Mouse (Mus musculus) ovary, postnatal 36 days (tissue): ENCODE data around the gene Itpkb.
"Not testable (repeated sequence)": the region's sequence is repeated elsewhere in the genome, so short reads cannot be mapped to it uniquely, and the experiment has no call there.

ENCODE experiments used
- DNase-seq: peaks from one replicate; pipeline ENCODE4 v3.0.0; 2022; ENCODE audit warnings: low spot score, mixed read lengths

The Itpkb gene

DNA sequence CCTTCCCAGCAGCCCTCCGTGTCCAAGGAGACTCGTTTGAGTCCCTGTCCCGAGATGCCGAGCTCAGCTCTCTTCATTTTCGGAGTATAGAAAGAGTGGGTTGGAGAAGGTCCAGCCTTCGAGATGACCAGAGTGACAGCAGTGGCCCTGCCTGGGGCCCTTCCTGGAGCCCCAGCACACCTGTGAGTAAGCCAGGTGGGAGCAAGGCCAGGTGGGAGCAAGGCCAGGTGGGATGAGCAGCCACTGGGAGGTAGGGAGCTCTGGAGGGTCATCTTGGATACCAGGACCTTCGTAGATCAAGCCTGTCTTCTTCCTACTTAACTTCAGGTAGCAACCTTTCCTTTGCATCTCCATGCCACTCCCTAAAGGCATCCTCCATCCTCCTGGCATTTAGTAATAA lies 37.8 kb downstream of the Itpkb start:
- DNase-seq: no peak

DNA sequence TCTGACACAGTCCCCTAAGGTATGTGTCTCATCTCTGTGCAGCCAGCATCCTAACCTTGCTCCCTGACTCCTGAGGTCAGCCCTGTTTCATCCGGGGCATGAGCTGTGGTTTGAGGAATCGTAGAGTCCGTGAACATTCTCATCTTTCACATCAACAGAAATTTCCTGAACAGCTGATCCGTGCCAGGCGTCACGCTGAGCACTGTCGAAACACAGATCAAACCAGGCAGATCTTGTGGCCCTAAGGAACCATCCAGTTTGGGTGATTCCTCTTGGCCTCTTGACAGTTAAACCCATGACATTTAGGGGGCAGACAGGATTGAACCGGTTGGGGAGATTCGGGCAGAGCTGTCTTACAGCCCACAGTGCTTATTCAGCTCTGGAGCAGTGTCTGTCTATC lies 38.4 kb downstream of the Itpkb start:
- DNase-seq: no peak

DNA sequence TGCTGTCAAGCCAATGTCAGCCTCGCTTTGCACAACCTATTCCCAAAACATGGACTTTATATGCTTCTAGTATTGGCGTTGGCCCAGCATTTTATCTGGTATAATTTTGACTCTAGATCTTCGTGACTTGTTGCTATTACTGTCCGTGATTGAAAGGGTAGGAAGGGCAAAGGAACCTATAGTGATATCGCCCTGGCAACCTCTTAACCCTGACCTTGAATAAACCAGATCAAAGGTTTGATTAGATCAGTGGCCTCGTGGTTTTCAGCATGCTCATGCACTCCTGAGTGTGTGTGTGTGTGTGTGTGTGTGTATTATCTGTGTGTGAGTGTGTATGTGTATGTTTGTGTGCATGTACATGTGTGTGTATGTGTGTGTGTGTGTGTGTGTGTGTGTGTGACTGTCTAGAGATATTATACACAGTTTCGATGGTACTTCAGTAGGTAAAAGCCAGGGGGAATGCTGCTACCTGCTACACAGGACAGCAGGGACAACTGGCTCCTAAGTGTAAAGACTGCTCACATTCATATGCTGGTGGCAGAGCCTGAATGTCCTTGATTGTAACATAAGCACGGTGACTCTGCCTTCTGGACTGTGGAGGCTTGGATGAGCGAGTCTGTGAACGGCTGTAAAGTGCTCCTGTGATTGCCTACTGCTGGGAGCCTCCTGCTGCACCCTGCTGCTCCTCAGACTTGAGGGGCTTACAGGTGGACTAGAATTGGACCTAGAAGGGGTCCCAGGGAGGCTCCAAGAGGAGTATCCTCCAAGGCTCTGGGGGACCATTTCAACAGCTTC lies 40.8 kb downstream of the Itpkb start:
- DNase-seq: no peak

DNA sequence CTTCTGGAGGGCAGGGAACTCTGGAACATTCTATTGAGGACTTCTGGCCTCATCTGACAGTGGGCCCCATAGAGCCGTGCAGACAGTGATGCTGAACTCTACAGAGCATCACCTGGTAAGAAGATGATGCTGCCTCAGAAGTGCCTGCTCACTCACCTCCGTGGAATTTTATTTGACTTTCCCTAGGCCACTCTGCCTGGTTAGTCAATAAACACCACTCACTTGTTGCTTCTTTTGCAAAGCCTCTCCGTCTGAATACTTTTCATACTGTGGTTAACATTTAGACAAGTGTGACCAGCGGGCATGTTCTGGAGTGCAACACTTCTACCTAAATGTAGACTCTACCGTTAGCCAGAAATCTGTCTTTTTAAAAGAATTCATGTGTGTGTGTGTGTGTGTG lies 42.0 kb downstream of the Itpkb start:
- DNase-seq: not testable (repeated sequence)

DNA sequence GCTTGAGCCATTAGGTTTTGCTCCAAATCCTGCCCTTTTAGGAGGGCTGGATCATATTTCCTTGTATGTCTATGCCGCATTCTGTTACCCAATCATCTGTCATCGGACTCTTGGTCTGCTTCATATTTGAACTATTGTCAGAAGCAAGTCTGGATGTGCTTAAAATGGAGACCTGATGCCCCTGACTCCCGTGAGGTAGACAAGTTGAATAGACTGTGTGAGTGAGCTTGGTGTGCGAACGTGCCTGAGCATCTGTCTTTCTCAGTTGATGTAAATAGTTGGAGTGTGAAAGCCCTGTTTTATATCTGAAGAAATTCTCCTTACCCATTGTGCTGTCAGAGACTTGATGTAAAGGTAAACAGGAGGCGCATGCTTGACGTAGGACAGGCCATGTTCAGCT lies 46.3 kb downstream of the Itpkb start:
- no peak for DNase-seq

DNA sequence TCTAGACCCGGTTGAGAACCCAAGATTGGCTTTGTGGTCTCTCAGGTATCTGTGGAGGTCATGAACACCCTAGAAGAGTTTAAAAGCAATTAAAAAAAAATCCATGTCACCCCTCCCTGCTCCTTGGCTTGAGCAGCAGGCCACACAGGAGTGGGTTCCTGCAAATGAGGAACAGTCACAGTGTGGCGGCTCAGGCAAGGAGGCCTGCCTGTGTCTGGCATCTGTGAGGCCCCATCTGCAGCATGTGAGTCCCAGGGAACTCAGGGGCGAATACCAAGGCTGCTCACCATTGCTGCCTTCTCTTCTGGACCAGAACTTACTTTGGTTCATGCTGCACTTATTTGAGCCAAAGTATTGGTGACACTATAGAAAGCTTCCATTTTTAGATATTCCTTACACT lies 49.3 kb downstream of the Itpkb start:
- DNase-seq: no peak

DNA sequence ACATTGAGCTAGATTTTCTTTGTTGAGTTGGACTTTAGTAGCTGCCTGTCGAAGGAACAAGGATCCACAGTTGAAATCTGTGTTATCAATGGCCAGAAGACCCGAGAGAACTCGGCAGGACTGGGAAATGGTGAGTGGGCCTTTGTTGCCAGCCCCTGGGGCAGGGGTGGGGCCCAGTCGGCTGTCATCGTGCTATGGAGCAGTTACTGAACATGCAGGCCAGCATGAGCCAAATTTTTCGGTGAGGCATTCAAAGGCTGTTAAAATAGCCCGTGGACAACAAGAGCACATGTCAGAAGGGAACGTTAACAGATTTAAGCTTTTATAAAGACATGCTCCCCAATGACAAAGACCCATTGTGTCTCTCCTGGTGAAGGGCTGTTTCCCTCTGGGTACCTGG lies 52.1 kb downstream of the Itpkb start:
- no peak for DNase-seq

DNA sequence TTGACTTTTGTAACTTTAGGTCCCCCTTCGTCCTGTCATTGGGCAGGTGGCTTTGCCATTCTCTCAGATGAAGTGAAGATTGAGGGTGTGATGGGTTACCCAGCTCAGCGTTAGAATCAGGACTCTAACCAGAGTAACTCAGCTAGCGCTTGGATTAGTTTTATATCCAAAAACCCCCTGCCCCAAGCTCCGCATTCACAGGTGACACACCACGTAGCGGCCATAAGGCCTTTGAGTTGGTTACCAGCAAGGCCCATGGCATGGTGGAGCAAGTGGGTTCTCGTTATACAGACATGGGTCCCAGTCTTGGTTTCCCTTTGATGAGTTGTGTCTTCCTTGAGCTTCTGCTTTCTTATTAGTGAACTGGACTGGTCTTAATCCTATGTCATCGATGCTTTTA lies 53.6 kb downstream of the Itpkb start:
- DNase-seq: no peak

DNA sequence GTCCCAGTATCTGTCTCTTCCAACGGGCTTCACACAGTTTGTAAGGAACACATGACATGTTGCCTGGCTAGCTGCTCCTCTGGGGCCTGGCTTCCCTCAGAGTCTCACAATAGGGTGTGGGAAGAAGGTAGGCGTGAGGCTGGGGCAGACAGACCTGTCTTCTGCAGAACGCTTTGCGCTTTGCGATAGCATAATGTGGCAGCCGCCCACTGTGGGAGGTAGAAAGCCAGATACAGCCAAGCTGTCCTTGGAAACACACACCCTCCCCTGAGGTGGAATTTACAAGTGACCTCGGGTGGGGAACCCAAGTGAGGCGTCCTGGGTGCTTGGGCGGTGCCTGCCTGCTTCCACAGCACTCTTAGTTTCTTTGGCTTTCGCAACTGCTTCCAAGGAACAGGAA lies 54.2 kb downstream of the Itpkb start:
- DNase-seq: peak; percentile 68

DNA sequence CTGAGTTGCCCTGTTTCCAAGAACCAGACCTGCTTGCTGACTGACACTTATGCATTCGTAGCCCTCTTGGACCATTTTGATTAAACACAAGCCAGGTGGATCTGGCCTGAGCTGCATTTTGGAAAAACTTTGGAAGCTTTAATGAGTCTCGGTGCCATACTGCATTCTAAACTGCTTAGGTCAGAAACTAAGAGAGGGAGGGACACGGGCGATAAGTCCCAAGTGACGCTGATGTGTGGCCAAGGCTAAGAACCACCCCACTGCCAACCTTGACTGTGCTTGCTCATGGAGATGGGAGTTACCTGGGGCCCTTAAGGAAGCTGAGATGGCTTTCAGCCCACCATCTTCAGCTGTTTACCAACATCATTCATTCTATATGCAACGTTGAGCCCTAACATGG lies 55.0 kb downstream of the Itpkb start:
- no peak for DNase-seq

DNA sequence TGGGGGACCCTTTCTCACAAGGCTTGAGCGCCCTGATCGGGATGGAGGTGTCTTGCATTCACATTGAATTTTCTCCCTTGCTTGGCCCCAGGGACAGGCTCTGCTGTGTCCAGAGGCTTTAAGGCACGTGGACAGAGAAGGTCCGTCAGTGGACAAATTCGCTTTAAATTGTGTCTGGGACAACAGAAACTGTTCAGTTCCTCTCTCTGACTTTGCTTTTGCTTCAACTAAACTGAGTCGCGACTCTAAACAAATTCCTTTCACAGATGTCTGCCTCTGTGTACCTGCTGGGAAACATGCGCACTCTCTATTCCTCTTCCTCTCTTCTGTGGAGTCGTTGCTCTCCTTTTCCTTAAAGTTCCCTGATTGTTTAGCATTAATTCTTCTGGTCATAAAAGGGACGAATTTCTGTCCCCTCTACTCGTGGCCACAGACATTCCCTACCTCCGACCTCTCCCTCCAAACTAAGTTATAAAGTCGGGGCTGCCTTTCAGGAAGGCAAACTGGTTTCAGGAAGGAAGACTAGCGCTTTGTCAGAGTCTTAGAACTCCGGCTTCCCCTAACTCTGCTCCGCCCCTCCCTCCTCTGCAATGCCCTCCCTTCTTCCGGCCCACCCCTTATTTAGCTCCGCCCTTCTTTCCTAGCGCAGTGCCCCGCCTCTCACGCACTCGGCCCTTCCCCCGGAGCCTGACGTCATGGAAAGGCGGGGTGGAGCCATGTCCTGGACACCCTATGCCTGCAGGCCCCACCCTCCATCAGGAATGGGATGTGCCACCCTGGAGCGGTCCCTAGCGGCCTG lies 56.9 kb downstream of the Itpkb start:
- peak; percentile 98 for DNase-seq

DNA sequence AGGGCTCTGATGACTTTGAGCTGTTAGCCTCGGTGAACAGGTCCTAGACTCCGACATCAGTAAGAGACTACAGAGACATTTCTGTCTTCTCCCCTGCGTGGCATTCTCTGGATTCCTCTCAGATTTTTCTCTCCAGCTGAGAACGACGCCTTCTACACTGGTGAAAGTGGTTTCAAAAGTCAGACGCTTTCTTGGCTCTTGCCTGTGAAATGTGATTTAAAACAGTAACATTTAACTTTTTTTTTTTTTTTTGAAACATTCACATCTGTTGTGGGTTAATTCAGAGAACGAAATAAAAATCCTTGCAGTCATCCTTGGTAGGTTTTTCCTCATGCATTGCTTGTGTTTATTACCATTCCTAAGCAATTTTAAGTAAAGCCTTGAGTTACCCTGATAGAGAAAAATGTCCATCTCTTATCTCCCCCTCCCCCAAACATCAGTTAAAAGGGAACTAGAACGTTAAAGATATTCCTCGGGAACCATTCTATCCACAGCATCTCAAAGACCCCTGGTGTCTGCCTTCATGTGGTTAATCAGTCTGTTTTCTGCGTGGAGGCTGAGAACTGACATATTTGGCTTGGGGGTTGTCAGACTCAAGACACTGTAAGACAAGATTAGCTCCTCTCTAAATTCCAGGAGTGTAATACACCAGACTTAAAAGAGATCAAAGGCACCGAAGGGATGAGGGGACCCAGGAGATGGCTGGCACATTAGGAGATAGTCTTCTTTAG lies 57.6 kb downstream of the Itpkb start:
- no peak for DNase-seq

DNA sequence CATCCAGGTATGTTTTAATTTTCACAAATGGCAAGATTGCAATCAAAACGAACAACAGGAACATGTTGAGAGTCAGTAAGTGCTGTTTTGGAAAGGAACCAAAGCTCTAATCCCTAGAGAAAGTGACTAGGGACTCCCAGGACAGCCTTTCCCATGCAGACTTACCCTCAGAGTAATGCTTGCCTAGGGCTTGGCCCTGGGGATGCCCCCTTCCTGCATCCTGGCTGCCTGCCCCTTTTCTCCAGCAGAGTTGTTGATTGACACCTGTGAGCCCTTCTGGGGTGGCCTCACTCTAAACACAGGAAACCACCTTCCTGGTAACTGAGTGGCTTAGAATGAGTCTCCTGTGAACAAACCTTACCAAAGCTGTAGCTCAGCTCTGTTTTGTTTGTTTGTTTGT lies 58.2 kb downstream of the Itpkb start:
- no peak for DNase-seq

DNA sequence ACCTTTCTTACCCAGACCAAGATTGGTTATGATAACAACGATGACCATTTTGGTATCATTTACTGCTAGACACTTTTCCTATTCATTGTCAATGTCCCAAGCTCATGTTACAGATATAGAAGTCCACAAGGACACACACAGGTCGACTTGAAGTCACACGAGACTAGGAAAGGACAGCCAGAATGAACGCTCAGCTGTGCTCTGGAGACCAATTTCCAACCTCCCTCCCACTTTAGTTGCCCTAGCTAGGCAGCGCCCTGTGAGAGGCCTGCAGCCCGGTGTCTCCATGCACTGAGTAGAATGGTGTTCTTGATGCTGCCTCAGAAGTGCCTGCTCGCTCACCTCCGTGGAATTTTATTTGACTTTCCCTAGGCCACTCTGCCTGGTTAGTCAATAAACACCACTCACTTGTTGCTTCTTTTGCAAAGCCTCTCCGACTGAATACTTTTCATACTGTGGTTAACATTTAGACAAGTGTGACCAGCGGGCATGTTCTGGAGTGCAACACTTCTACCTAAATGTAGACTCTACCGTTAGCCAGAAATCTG lies 59.0 kb downstream of the Itpkb start:
- not testable (repeated sequence) for DNase-seq

DNA sequence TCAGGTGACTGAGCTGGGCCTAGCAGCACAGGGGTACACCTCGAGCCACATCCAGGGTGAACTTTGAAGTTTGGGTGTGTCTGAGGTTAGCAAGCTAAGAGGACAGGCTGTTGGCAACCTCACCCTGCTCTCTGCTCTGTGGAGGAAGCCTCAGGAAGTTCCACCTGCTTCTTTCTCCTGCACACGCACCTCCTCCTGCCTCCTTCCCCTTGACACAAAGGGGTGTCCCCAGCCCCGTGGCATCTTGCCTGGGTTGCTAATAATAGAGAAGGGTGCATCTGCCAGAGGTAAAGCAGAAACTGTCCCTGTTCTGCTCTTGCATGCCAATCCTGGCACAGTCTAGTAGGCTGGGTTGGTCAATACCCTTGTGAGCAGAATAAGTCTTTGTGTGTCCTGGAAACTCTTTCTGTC lies 60.0 kb downstream of the Itpkb start:
- no peak for DNase-seq

DNA sequence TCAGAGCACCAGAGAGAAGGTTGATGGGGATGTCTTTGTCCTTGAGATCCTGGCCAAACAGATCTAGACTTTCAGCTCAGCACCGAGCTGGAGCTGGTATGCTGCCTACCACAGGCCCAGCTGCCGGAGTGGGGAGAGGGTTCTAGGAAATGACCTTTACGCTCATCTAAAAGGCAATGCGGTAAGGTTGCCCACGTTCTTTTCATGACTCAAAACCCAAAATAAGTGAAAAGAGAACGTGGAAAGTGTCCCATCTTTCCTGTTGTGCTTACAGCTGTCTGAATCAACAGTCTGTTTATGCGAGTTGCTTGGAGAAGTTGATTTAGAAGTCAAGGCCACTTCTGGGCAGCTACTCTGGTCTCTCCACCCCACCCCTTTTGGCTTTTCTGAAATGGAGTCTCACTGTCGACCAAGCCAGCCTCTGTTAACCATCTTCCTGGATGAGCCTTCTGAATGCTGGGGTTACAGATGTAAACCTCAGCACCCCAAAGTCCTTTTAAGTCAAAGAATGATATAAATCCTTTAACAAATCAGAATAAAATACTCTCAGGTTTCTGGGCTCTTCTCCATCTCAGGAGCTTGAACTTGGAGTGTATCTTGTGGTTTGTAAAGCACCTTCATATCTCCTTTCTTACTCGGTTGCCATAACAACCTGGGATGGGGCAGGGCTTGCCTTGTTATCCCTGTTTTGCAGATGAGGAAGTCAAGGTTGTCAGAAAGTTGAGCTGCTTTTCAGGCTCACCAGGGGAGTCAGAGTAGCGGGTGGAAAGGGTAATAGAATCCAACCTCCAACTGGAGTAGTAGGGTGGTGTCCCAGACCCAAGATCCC lies 60.7 kb downstream of the Itpkb start:
- DNase-seq: no peak

DNA sequence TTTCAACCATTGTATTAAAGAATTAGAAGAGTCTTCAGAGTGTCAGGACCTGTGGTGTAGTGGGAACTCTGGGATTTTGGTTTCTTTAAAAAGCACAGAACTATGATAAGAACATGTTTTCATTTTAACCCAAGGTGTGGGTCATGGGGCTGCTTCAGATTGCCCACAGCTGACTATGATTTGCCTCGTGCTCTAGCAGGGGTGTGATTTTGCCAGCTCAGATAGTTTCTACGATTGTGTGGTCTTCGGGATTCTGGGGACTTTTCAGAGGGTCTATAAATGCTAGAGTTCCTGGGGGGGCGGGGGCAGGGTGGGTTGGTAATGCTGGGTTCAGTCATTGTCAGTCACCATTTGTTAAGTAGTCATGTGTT lies 61.3 kb downstream of the Itpkb start:
- DNase-seq: no peak

DNA sequence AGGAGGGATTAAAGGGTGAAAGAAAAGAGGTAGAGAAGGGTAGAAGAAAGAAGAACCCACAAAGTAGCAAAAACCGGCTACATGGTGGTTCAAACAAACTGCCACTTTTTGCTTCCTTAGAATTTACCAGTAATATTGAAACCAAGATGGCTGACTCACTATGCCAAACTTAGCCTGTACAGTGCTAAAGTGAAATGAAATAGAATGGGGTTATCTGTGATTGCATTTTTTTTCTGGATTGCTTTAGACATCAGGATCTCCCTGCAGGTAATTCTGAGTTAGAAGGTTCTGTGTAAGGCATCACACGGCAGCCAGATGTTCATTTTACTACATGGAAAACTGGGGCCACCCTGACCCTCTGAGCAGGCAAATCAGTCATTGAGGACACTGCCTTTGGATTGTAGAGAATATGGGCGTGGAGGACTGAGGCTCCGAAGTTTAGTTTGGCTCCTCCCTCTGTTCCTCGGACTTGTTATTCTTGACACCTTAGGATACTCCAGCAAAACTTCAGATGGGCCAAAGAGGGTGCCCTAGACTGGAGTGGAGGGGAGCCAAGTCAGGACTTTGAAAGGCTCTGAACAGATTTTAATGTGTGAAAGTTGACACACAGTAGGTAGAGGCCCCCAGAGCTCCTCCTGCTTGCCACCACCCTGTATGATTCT lies 62.0 kb downstream of the Itpkb start:
- no peak for DNase-seq

DNA sequence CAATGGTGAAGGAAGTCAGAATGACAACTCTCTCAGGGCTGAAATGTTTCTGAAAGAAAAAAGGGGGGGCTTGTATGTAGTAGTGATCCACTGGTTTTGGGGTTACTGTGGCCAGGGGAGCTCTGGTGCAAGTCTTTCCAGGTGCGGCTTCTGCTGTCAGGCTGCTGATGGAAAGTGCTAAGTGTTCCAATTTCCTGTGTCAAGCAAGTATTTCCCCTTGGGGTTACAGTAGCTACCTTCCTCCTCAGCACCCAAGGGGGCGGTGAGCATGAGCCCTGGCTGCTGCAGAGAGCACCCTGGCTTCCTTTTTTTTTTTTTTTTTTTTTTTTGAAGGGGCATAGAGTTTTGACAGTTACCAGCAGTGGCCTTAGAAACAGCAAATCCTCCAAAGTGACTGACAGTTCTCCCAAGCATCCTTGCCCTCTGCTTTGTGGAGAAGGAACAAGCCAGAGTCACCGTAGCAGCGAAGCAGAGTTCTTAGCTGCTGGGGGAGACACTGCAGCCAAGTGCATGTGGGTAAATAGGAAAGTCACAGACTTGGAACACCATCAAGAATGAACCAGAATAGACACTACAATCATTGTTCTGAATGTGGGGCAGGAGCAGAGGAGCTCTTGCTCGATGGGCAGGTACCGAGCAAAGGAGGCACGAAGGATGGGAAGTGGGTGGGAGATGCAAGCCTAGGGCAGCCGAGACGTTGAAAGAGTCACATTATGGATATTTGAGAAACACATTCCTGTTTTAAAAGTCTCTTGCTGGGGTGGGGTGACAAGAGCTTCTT lies 62.9 kb downstream of the Itpkb start:
- DNase-seq: no peak

DNA sequence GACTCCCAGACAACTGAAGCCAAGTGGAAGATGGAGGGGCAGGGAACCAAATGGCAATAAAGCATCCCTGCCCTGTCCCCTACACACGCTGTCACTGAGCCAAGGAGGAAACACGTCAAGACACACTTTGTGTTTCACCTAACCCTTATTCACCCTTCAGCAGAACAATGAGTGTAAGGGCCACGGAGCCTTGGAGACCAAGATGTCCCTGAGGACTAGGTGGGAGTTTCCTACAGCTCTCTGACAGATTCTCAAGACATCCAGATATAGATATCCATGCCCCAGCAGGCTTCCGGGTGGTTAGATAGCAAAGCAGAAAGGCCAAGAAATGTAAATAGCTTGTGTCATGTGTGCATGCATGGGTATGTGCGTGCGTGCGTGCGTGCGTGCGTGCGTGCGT lies 63.6 kb downstream of the Itpkb start:
- DNase-seq: no peak
